Mouse (Mus musculus) urinary bladder, postnatal 10 days (tissue): ENCODE results near the gene Jak2.
A peak's percentile ranks its signal among the peaks of the same experiment; 100 is the strongest.

Experiments used
- DNase-seq: peaks from one replicate; pipeline ENCODE4 v3.0.0; 2022; ENCODE audit warnings: low spot score

Jak2 gene

DNA sequence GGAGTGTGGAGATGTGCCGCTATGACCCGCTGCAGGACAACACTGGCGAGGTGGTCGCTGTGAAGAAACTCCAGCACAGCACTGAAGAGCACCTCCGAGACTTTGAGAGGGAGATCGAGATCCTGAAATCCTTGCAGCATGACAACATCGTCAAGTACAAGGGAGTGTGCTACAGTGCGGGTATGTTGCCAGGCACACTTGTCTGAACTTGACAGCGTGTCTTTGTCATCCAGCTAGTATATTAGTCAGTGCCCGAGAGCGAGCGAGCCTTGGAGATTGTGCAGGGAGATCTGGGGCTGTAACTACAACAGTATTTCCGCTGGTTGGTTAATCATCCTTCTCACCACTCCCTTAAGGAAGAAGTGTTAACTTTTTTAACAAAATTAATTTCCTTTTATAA lies 49.3 kb downstream of the Jak2 start:
- no peak for DNase-seq

DNA sequence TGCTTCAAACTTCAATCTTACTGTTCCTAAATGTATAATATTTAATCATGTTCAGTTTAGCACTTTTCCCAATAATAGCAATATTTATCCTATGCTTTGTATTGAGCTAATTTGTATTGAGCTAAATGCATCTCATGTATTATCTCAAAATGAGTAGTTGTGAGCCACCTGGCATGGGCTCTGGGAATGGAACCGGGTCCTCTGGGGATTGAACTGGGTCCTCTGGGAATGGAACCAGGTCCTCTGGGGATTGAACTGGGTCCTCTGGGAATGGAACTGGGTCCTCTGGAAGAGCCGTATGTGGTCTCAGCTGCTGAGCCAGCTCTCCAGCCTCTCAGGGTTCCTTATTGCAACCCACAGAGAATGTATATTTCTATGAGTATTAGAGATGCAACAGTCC lies 50.5 kb downstream of the Jak2 start:
- no peak for DNase-seq

- no peak for DNase-seq
These were observed 57.2 kb downstream of the Jak2 start for GRCm38 (mm10) chr19:29308832-29309231.

GRCm38 (mm10) chr19:29311791-29312190 lies 60.2 kb downstream of the Jak2 start:
- no peak for DNase-seq

- no peak for DNase-seq
These were observed 61.0 kb downstream of the Jak2 start for GRCm38 (mm10) chr19:29312661-29313060.

DNA sequence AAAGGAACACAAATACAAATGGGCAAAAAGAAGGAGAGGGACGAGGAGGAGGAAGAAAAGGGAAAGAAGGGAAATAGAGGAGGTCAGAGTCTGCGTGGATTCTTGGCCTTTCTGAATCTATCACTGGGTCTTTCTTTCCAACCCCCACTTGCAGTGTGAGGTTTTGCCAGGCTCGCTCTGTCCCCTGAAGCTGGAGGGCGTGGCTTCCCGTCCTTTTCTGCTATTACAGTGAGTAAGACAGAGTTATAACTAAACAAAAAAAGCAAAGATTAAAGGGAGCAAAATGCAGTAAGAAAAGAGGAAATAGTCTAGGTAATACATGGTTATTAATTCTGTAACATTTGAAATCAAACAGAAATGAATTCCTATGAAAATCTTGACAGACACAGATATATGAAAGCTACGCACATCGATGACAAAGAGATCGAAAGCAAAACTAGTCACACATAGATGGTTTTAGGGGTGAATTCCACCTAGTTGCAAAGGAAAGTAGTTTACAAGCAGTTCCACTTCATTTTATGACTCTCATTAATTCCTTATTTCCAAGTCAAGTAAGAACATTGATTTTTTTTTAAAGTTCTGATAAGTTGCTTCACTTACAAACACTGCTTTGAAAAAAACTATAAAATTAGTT lies 71.9 kb downstream of the Jak2 start:
- no peak for DNase-seq

- peak; percentile 27 for DNase-seq
These were observed 73.6 kb downstream of the Jak2 start, which contains the start of gene Insl6 for GRCm38 (mm10) chr19:29325053-29325851. Gene Insl6, minus strand, starts transcription at chr19:29325356.

DNA sequence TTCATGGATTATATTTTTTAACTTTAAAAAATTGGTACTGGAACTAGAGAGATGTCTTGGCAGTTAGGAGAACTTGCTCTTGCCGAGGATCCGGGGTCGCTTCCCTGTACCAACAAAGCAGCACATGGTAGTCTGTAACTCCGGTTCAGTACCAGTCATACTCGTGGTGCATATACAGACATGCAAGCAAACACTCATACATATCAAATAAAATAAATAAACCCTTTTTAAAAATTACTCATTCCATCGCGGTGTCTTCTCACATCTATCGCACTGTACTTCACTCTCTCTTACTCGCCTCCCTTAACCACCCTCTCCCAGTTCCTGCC lies 74.2 kb downstream of the Jak2 start:
- DNase-seq, result no peak

GRCm38 (mm10) chr19:29326396-29326795 lies 74.8 kb downstream of the Jak2 start:
- DNase-seq, result no peak

- no peak for DNase-seq
These were observed 75.4 kb downstream of the Jak2 start for GRCm38 (mm10) chr19:29326822-29327552.

GRCm38 (mm10) chr19:29334068-29334745 lies 82.6 kb downstream of the Jak2 start, which contains the start of gene Rln1:
Gene Rln1, minus strand, starts transcription at chr19:29334670.
- DNase-seq, result no peak

DNA sequence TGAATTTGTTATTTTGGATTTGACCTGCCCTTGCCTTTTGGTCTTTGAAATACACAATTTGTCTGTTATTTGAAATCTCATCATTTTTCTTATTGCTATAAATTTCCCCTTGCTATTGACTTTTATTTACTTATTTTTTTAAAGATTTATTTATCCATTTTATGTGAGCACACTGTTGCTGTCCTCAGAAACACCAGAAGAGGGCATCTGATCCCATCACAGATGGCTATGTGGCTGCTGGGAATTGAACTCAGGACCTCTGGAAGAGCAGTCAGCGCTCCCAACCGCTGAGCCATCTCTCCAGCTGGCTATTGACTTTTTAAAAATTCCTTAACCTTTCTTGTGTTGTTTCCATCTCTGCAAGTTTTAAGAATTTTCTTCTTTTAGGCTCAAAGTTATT lies 85.0 kb downstream of the Jak2 start:
- DNase-seq, result no peak

- no peak for DNase-seq
These were observed 89.4 kb downstream of the Jak2 start for GRCm38 (mm10) chr19:29341029-29341428.

GRCm38 (mm10) chr19:29342281-29342680 lies 90.7 kb downstream of the Jak2 start:
- no peak for DNase-seq

DNA sequence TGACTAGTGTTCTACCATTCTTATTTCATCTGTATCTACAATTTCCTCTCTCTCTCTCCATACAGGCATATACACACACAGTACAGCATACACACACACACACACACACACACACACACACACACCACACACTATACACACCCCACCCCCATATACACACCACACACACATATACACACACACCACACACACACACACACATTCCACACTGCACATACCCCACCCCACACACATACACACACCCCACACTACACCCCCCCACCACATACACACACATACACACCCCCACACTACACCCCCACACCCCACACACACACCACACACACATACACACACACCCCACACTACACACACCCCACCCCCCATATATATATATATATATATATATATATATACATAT lies 93.2 kb downstream of the Jak2 start:
- no peak for DNase-seq

- DNase-seq, result no peak
These were observed 94.0 kb downstream of the Jak2 start for GRCm38 (mm10) chr19:29345636-29346035.

DNA sequence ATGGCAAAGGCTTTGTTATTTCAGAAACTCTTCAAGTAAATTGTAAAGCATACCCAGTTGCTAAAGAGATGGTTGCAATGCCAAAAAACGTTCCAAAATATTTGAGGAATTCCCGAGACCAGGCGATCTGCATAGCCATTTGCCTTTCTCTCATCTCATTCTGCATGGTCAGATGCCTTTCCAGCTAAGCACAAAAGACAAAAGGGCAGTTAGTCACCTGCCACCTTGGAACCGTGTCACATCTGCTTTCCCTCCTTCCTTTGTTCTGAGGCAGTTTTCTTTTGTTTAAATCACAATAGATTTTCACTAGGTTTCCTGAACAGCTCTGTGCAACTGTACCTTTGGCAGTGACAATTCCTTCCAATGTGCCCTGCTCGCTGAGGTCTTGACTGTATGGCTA lies 99.4 kb downstream of the Jak2 start:
- DNase-seq, result no peak

DNA sequence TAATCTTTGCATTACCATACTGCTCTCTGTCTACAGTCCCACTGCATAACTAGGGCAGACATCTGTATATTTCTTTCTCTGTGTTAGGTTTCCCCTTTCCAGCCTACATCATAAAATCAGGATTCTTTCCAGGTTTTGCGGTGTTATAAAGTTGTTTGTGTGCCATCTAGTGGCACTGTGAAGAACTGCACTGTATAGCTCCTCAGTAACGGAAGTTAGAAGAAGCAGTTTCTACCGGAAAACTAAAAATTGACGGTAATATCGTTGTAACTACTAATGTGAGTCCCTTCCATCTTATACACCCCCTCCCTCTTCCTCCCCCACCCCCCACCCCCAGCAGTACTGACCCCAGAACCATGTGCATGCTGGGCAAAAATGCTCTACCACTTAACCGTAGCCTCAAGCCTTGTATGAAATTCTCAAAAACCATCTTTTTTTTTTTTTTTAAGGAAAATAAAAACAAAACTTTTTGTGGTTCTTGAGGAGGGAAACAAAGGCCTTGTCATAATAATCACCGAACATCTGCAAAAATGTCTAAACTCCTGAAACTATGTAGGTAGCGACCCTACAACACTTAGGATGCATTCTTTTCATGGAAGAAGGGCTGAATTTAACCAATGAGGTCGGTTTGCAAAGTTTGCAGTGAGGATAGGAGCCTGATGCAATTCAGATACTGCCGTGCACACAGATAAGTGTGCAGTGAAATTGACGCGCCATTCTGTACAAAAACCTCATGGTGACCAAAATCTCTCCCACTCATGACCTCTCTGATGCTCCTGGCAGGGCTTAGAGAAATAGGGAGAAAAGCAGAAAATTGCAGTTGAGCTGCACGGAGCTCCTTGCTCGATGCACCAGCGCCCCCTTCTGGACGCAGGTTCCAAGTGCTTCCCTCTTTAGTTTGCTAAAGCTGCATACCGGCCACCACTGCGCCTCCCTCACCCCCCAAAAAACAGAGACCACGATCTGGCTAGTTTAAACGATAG lies 103.6 kb downstream of the Jak2 start:
- DNase-seq, result peak; percentile 71

GRCm38 (mm10) chr19:29356281-29356680 lies 104.7 kb downstream of the Jak2 start:
- DNase-seq, result no peak

DNA sequence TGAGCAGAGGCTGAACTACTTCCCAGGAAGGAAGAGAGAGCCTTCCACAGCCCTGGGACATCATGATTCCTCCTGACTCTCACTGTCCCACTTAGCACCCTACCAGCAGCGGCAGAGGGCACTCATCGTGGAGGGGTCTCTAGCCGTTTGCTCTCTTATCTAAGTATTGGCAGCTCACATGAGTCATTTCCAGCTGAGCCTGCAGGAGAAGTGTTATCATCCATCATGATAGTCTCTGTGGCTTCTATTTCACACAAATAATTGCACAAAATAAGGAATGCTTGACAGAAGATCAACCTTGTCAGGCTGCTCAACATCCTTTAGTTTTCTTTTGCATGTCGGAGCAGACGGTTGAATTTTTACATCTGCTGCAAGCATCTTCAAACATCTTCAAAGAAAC lies 108.6 kb downstream of the Jak2 start:
- no peak for DNase-seq

- DNase-seq, result peak; percentile 70
These were observed 110.0 kb downstream of the Jak2 start for GRCm38 (mm10) chr19:29361468-29362130.
